Mouse (Mus musculus) embryonic fibroblast, embryonic 13.5 days (primary cell): ENCODE results near the gene Ifne. TPM values are rescaled to one million over a fixed set of nuclear protein-coding genes. Genes with fewer than 3 reads are reported as not detected.
A peak's percentile ranks its signal among the peaks of the same experiment; 100 is the strongest.

Experiments
- H3K27ac ChIP-seq: 2 replicates; pipeline ENCODE4 v1.5.1; 2012; ENCODE audit warnings: low read length, control low read depth, inconsistent platforms; ENCODE audit not compliant: insufficient read depth
- H3K4me1 ChIP-seq: 2 replicates; pipeline ENCODE4 v1.6.1; 2011; ENCODE audit warnings: low read length; ENCODE audit not compliant: control insufficient read depth, insufficient read depth
- H3K4me3 ChIP-seq: 2 replicates; pipeline ENCODE4 v1.5.1; 2011; ENCODE audit warnings: mild to moderate bottlenecking, control low read depth, low read length; ENCODE audit not compliant: insufficient read depth
- CTCF ChIP-seq: IDR thresholded peaks from 2 replicates; pipeline ENCODE4 v1.5.1; 2011; ENCODE audit warnings: mild to moderate bottlenecking, control low read depth, low read length, moderate library complexity, borderline replicate concordance; ENCODE audit not compliant: insufficient read depth
- POLR2A ChIP-seq: IDR thresholded peaks from 2 replicates; pipeline ENCODE4 v1.6.1; 2011; ENCODE audit warnings: low read depth, mild to moderate bottlenecking, control low read depth, low read length, moderate library complexity
- polyA plus RNA-seq: library from polyadenylated mRNA; stranded (reverse); fragments of >200 nt; gene quantifications from 2 replicates; pipeline ENCODE4 v1.2.4, GENCODE M21; 2011; ENCODE audit warnings: low read depth; ENCODE audit not compliant: missing spikeins, insufficient read length

Gene Ifne
- polyA plus RNA-seq, 1 experiment, result not detected

- H3K4me3 ChIP-seq, result no peak overlapping the region
- TF ChIP-seq POLR2A, result no peak
- TF ChIP-seq CTCF, result no peak
- H3K4me1 ChIP-seq, result no peaks in the 10 kb centered on the region
- H3K27ac ChIP-seq, result no peak overlapping the region
These were observed 7.3 kb downstream of the Ifne start for GRCm38 (mm10) chr4:88872691-88873090.

- Histone ChIP-seq H3K4me3 (peak overlapping the region; percentile 58), H3K27ac (no peak overlapping the region), H3K4me1 (no peaks in the 10 kb centered on the region)
- TF ChIP-seq POLR2A, result no peak
- TF ChIP-seq CTCF, result no peak
These were observed 11.8 kb downstream of the Ifne start for GRCm38 (mm10) chr4:88867926-88868911.

GRCm38 (mm10) chr4:88867366-88867925, 12.6 kb downstream of the Ifne start:
- no peak overlapping the region for H3K27ac ChIP-seq
- H3K4me3 ChIP-seq, result peak overlapping the region; percentile 58
- no peaks in the 10 kb centered on the region for H3K4me1 ChIP-seq
- TF ChIP-seq CTCF (peak; percentile 97), POLR2A (no peak)

- H3K4me1 ChIP-seq, result no peaks in the 10 kb centered on the region
- no peak overlapping the region for H3K27ac ChIP-seq
- TF ChIP-seq POLR2A, result no peak
- TF ChIP-seq CTCF, result no peak
- no peak overlapping the region for H3K4me3 ChIP-seq
These were observed 14.9 kb downstream of the Ifne start for GRCm38 (mm10) chr4:88865011-88865569.

- Histone ChIP-seq H3K4me3 (no peak overlapping the region), H3K27ac (no peak overlapping the region), H3K4me1 (no peaks in the 10 kb centered on the region)
- TF ChIP-seq POLR2A, result no peak
- TF ChIP-seq CTCF, result no peak
These were observed 15.4 kb downstream of the Ifne start for GRCm38 (mm10) chr4:88864599-88864998.

GRCm38 (mm10) chr4:88863309-88863708, 16.7 kb downstream of the Ifne start:
- no peak for TF ChIP-seq POLR2A
- TF ChIP-seq CTCF, result no peak
- H3K4me3 ChIP-seq, result no peak overlapping the region
- H3K4me1 ChIP-seq, result no peaks in the 10 kb centered on the region
- no peak overlapping the region for H3K27ac ChIP-seq

GRCm38 (mm10) chr4:88859214-88859613, 20.8 kb downstream of the Ifne start:
- H3K27ac ChIP-seq, result no peak overlapping the region
- TF ChIP-seq POLR2A (no peak), CTCF (no peak)
- no peak overlapping the region for H3K4me3 ChIP-seq
- H3K4me1 ChIP-seq, result no peaks in the 10 kb centered on the region

GRCm38 (mm10) chr4:88851026-88851763, 28.8 kb downstream of the Ifne start:
- Histone ChIP-seq H3K27ac (no peak overlapping the region), H3K4me3 (no peak overlapping the region), H3K4me1 (no peaks in the 10 kb centered on the region)
- no peak for TF ChIP-seq POLR2A
- no peak for TF ChIP-seq CTCF

GRCm38 (mm10) chr4:88849698-88850097, 30.3 kb downstream of the Ifne start, which contains the start of gene Ifna1:
Ifna1 (plus strand) TSS chr4:88850087.
- no peak for TF ChIP-seq POLR2A
- no peak for TF ChIP-seq CTCF
- Histone ChIP-seq H3K4me3 (no peak within 1 kb of the TSS), H3K27ac (no peak within 1 kb of the TSS), H3K4me1 (no peaks in the 10 kb centered on the region)
